Mouse (Mus musculus): Measurements from ENCODE around the gene Prdx5.

Prdx5 gene

GRCm38 (mm10) chr19:6937541-6938465 is 27.9 kb upstream of the Prdx5 start:
- DNase-seq (ENCODE audit: low spot score in 2 of 2) = no peak

GRCm38 (mm10) chr19:6936299-6936698 is 26.4 kb upstream of the Prdx5 start:
- DNase-seq (ENCODE audit: low spot score in 2 of 2) = no peak

- DNase-seq (ENCODE audit: low spot score in 2 of 2) = no peak
These were observed 24.5 kb upstream of the Prdx5 start, which contains the start of gene Kcnk4 for GRCm38 (mm10) chr19:6934195-6934977. TSS of gene Kcnk4 (minus strand) at chr19:6934515.

GRCm38 (mm10) chr19:6933436-6934194 is 23.7 kb upstream of the Prdx5 start:
- DNase-seq (ENCODE audit: low spot score in 2 of 2) = no peak

- no peak for DNase-seq (ENCODE audit: low spot score in 2 of 2)
These were observed 23.2 kb upstream of the Prdx5 start for GRCm38 (mm10) chr19:6933102-6933435.

- DNase-seq (ENCODE audit: low spot score in 2 of 2) = no peak
These were observed 22.1 kb upstream of the Prdx5 start for GRCm38 (mm10) chr19:6932018-6932417.

- DNase-seq (ENCODE audit: low spot score in 2 of 2) = no peak
These were observed 21.1 kb upstream of the Prdx5 start for GRCm38 (mm10) chr19:6931002-6931401.

GRCm38 (mm10) chr19:6928080-6928479 is 18.2 kb upstream of the Prdx5 start:
- DNase-seq (ENCODE audit: low spot score in 2 of 2) = no peak

- peak; percentile 67 to 74 for DNase-seq (ENCODE audit: low spot score in 2 of 2)
These were observed 16.8 kb upstream of the Prdx5 start for GRCm38 (mm10) chr19:6926559-6927255.

- DNase-seq (ENCODE audit: low spot score in 2 of 2) = no peak
These were observed 15.9 kb upstream of the Prdx5 start for GRCm38 (mm10) chr19:6925611-6926329.

- DNase-seq (ENCODE audit: low spot score in 2 of 2) = no peak
These were observed 15.3 kb upstream of the Prdx5 start, which contains the start of gene Catsperz for GRCm38 (mm10) chr19:6925307-6925573. TSS of gene Catsperz (minus strand) at chr19:6925380.

- peak; percentile 87 to 88 for DNase-seq (ENCODE audit: low spot score in 2 of 2)
These were observed 14.8 kb upstream of the Prdx5 start for GRCm38 (mm10) chr19:6924461-6925306.

GRCm38 (mm10) chr19:6922901-6923735 is 13.2 kb upstream of the Prdx5 start:
- DNase-seq (ENCODE audit: low spot score in 2 of 2) = no peak

GRCm38 (mm10) chr19:6921647-6922567 is 12.0 kb upstream of the Prdx5 start, which contains the start of gene Esrra:
TSS of gene Esrra (minus strand) at chr19:6921813.
- peak; percentile 100 for DNase-seq (ENCODE audit: low spot score in 2 of 2)

GRCm38 (mm10) chr19:6920741-6921636 is 11.1 kb upstream of the Prdx5 start:
- peak in 1 of 2 experiments; percentile 57 for DNase-seq (ENCODE audit: low spot score in 2 of 2)

- peak in 1 of 2 experiments; percentile 69 for DNase-seq (ENCODE audit: low spot score in 2 of 2)
These were observed 10.2 kb upstream of the Prdx5 start for GRCm38 (mm10) chr19:6919876-6920740.
